Mouse (Mus musculus) CH12.LX (cell line): ENCODE measurements around the gene Ano1. TPM values are rescaled to one million over a fixed set of nuclear protein-coding genes. Genes with fewer than 3 reads are reported as not detected.

Experiments used
- DNase-seq: peaks from one replicate; pipeline ENCODE4 v3.0.0-alpha.2; 2013; ENCODE audit errors: extremely low read depth
- H3K27ac ChIP-seq: 2 replicates; pipeline ENCODE4 v1.5.1; 2012; ENCODE audit warnings: low read depth, mild to moderate bottlenecking, control low read depth, moderate library complexity; ENCODE audit not compliant: insufficient read depth
- H3K27me3 ChIP-seq: replicated peaks from 2 replicates; pipeline ENCODE3; 2012; ENCODE audit warnings: inconsistent platforms
- H3K36me3 ChIP-seq, 2 experiments: replicated peaks in 1 of 2; 2 replicates each; pipeline versions ENCODE3 to v1.6.1; 2012; ENCODE audit warnings: inconsistent platforms in 1 of 2, low read length in 1 of 2, mild to moderate bottlenecking in 1 of 2, mixed read lengths in 1 of 2, moderate library complexity in 1 of 2; ENCODE audit not compliant: control insufficient read depth in 1 of 2, insufficient read depth in 1 of 2
- H3K4me1 ChIP-seq, 2 experiments: 2 replicates each; pipeline ENCODE4 v1.6.1; 2012; ENCODE audit warnings: inconsistent platforms in 1 of 2, moderate library complexity in 1 of 2; ENCODE audit not compliant: insufficient read depth in 2 of 2, control insufficient read depth in 1 of 2
- H3K4me2 ChIP-seq: 2 replicates; pipeline ENCODE4 v1.6.1; 2012; ENCODE audit warnings: low read depth, mild to moderate bottlenecking, control low read depth; ENCODE audit not compliant: poor library complexity, insufficient read depth, severe bottlenecking
- H3K4me3 ChIP-seq, 3 experiments: fragments of 150-350 bp in 1 of 3; sonication (generic) in 1 of 3; replicated peaks in 1 of 3; 2 replicates each; pipeline versions ENCODE3 to v1.5.1; 2011 to 2012; ENCODE audit warnings: low read depth in 2 of 3, low read length in 2 of 3, mild to moderate bottlenecking in 2 of 3, moderate library complexity in 2 of 3, control low read depth in 1 of 3, improper control_type of control experiment in 1 of 3, inconsistent platforms in 1 of 3, mixed read lengths in 1 of 3; ENCODE audit not compliant: poor library complexity in 1 of 3
- H3K79me2 ChIP-seq: replicated peaks from 2 replicates; pipeline ENCODE4 v1.6.1; 2012; ENCODE audit warnings: mild to moderate bottlenecking, moderate library complexity; ENCODE audit not compliant: control insufficient read depth, poor library complexity, insufficient read depth, severe bottlenecking; ENCODE audit errors: extremely low read depth
- H3K9ac ChIP-seq: 2 replicates; pipeline ENCODE4 v1.6.1; 2012; ENCODE audit warnings: low read depth, mild to moderate bottlenecking, control low read depth, moderate library complexity; ENCODE audit not compliant: insufficient read depth
- H3K9me3 ChIP-seq: replicated peaks from 2 replicates; pipeline ENCODE3; 2012; ENCODE audit warnings: low read length, inconsistent platforms, mixed read lengths
- CHD1 ChIP-seq: IDR thresholded peaks from 2 replicates; pipeline ENCODE4 v1.6.1; 2012; ENCODE audit warnings: low read depth, low read length, improper control_type of control experiment, inconsistent platforms
- CHD2 ChIP-seq: IDR thresholded peaks from 2 replicates; pipeline ENCODE4 v1.6.1; 2011; ENCODE audit warnings: low read length, improper control_type of control experiment
- CTCF ChIP-seq, 2 experiments: IDR thresholded peaks in 1 of 2; conservative IDR thresholded peaks in 1 of 2; 2 replicates each; pipeline ENCODE4 v1.5.1; 2011 to 2012; ENCODE audit warnings: low read depth in 2 of 2, low read length in 2 of 2, improper control_type of control experiment in 1 of 2, inconsistent platforms in 1 of 2, mild to moderate bottlenecking in 1 of 2, moderate library complexity in 1 of 2
- EP300 ChIP-seq: IDR thresholded peaks from 2 replicates; pipeline ENCODE4 v1.6.1; 2011; ENCODE audit warnings: low read length, improper control_type of control experiment
- ETS1 ChIP-seq: conservative IDR thresholded peaks from 2 replicates; pipeline ENCODE4 v1.6.1; 2012; ENCODE audit warnings: low read depth, mild to moderate bottlenecking, inconsistent platforms, low read length, improper control_type of control experiment, moderate library complexity
- HCFC1 ChIP-seq: IDR thresholded peaks from 2 replicates; pipeline ENCODE4 v1.6.1; 2012; ENCODE audit warnings: low read depth, mild to moderate bottlenecking, inconsistent platforms, low read length, improper control_type of control experiment
- IRF4 ChIP-seq: IDR thresholded peaks from 2 replicates; pipeline ENCODE4 v1.6.1; 2014; ENCODE audit warnings: low read depth, mild to moderate bottlenecking, inconsistent platforms, low read length, improper control_type of control experiment
- JUN ChIP-seq: IDR thresholded peaks from 2 replicates; pipeline ENCODE4 v1.6.1; 2011; ENCODE audit warnings: low read depth, mild to moderate bottlenecking, low read length, improper control_type of control experiment, moderate library complexity; ENCODE audit not compliant: insufficient read depth
- KAT2A ChIP-seq: IDR thresholded peaks from 2 replicates; pipeline ENCODE4 v1.6.1; 2012; ENCODE audit warnings: low read length, improper control_type of control experiment, inconsistent platforms; ENCODE audit not compliant: insufficient replicate concordance
- MXI1 ChIP-seq: IDR thresholded peaks from 2 replicates; pipeline ENCODE4 v1.6.1; 2011; ENCODE audit warnings: mild to moderate bottlenecking, low read depth, low read length, improper control_type of control experiment
- POLR2AphosphoS2 ChIP-seq: IDR thresholded peaks from 2 replicates; pipeline ENCODE4 v1.6.1; 2011; ENCODE audit warnings: low read depth, low read length, improper control_type of control experiment
- RCOR1 ChIP-seq: conservative IDR thresholded peaks from 2 replicates; pipeline ENCODE4 v1.6.1; 2012; ENCODE audit warnings: low read depth, mild to moderate bottlenecking, inconsistent platforms, low read length, improper control_type of control experiment
- SIN3A ChIP-seq: IDR thresholded peaks from 2 replicates; pipeline ENCODE4 v1.6.1; 2012; ENCODE audit warnings: low read length, improper control_type of control experiment, inconsistent platforms
- SMC3 ChIP-seq: IDR thresholded peaks from 2 replicates; pipeline ENCODE4 v1.6.1; 2011; ENCODE audit warnings: low read depth, low read length, improper control_type of control experiment
- TBP ChIP-seq: conservative IDR thresholded peaks from 2 replicates; pipeline ENCODE4 v1.6.1; 2011; ENCODE audit warnings: low read depth, low read length, improper control_type of control experiment
- TCF12 ChIP-seq: IDR thresholded peaks from 2 replicates; pipeline ENCODE4 v1.6.1; 2014; ENCODE audit warnings: low read depth, mild to moderate bottlenecking, inconsistent platforms, low read length, improper control_type of control experiment
- USF1 ChIP-seq: IDR thresholded peaks from 2 replicates; pipeline ENCODE4 v1.6.1; 2014; ENCODE audit warnings: low read depth, mild to moderate bottlenecking, inconsistent platforms, low read length, improper control_type of control experiment
- USF2 ChIP-seq: conservative IDR thresholded peaks from 2 replicates; pipeline ENCODE4 v1.6.1; 2011; ENCODE audit warnings: low read depth, low read length, improper control_type of control experiment
- ZC3H11A ChIP-seq: IDR thresholded peaks from 2 replicates; pipeline ENCODE4 v1.6.1; 2012; ENCODE audit warnings: low read depth, mild to moderate bottlenecking, inconsistent platforms, low read length, improper control_type of control experiment
- ZKSCAN1 ChIP-seq: IDR thresholded peaks from 2 replicates; pipeline ENCODE4 v1.6.1; 2012; ENCODE audit warnings: low read depth, inconsistent platforms, low read length, improper control_type of control experiment, borderline replicate concordance
- ZNF384 ChIP-seq: IDR thresholded peaks from 2 replicates; pipeline ENCODE4 v1.6.1; 2012; ENCODE audit warnings: low read depth, low read length, improper control_type of control experiment, inconsistent platforms
- dilution Hi-C: fragments of 300-500 bp; cut with MboI; formaldehyde crosslinking; loops from 2 replicates; pipeline ENCODE4 v1.14.3; 2020; ENCODE audit warnings: low sequenced_read_pairs; ENCODE audit not compliant: extremely low pct_unique_long_range_greater_than_20kb, extremely low pct_ligation_motif_present
- in situ Hi-C: fragments of 300-500 bp; cut with MboI; formaldehyde crosslinking; loops from 3 replicates; pipeline ENCODE4 v1.14.3; 2019; ENCODE audit warnings: low sequenced_read_pairs, low pct_ligation_motif_present, low pct_unique_long_range_greater_than_20kb, mixed read lengths
- polyA plus RNA-seq: library from polyadenylated mRNA; unstranded; fragments of >175 nt; gene quantifications from 2 replicates; pipeline ENCODE4 v1.2.1, GENCODE M21; 2012; ENCODE audit warnings: low read depth; ENCODE audit not compliant: insufficient read length
- total RNA-seq, 2 experiments: library from RNA; depleted of rRNA; stranded (reverse); fragments of 300-350 nt in 1 of 2; fragments of >200 nt in 1 of 2; gene quantifications; 2 replicates each; pipeline ENCODE4 v1.2.3; 2012 to 2014

The Ano1 gene
- total and polyA plus RNA-seq, 3 experiments, result not detected

DNA sequence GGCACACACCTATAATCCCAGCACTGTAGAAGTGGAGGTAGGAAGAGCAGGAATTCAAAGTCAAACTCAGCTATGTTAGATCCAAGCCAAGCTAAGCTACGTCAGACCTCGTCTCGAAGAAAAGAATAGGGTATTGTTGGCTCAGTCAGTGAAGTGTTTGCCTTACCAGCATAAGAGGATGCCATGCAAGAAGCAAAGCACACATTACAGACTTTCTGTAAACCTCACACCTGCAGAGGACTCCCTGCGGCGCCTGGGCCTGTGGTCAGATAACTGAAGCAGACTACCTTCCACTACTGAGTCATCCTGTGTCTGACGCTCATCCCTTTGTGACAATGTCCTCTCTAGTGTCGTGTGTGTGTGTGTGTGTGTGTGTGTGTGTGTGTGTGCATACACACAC, 142.2 kb downstream of the Ano1 start:
- dilution Hi-C loops, result no loop called here
- Histone ChIP-seq H3K4me3 (no peak overlapping the region), H3K4me1 (no peaks in the 10 kb centered on the region), H3K4me2 (no peak overlapping the region), H3K36me3 (no peaks in the 10 kb centered on the region), H3K9me3 (no peaks in the 10 kb centered on the region), H3K27ac (no peak overlapping the region), H3K27me3 (peaks cover 89% of the 10 kb centered on the region), H3K79me2 (no peaks in the 10 kb centered on the region), H3K9ac (no peak overlapping the region)
- DNase-seq, result no peak
- in situ Hi-C loops, result no loop called here
- no peak for TF ChIP-seq ZC3H11A
- no peak for TF ChIP-seq SIN3A
- TF ChIP-seq TCF12, result no peak
- no peak for TF ChIP-seq CHD1
- TF ChIP-seq ETS1, result no peak
- no peak for TF ChIP-seq USF2
- no peak for TF ChIP-seq TBP
- no peak for TF ChIP-seq POLR2AphosphoS2
- no peak for TF ChIP-seq ZKSCAN1
- TF ChIP-seq KAT2A, result no peak
- no peak for TF ChIP-seq SMC3
- no peak for TF ChIP-seq IRF4
- no peak for TF ChIP-seq RCOR1
- no peak for TF ChIP-seq USF1
- TF ChIP-seq JUN, result no peak
- no peak for TF ChIP-seq CTCF (conservative IDR thresholded peaks at IDR 0.05 in 1 of 2, IDR thresholded peaks at IDR 0.05 in 1 of 2; ENCODE audit: low read depth in 2 of 2, low read length in 2 of 2)
- no peak for TF ChIP-seq MXI1
- no peak for TF ChIP-seq EP300
- no peak for TF ChIP-seq HCFC1

- Histone ChIP-seq H3K9me3 (no peaks in the 10 kb centered on the region), H3K27me3 (peaks cover 87% of the 10 kb centered on the region), H3K27ac (no peak overlapping the region), H3K4me2 (no peak overlapping the region), H3K9ac (no peak overlapping the region), H3K4me3 (no peak overlapping the region), H3K4me1 (no peaks in the 10 kb centered on the region), H3K79me2 (no peaks in the 10 kb centered on the region), H3K36me3 (no peaks in the 10 kb centered on the region)
- TF ChIP-seq CTCF (conservative IDR thresholded peaks at IDR 0.05 in 1 of 2, IDR thresholded peaks at IDR 0.05 in 1 of 2; ENCODE audit: low read depth in 2 of 2, low read length in 2 of 2) (peak in 1 of 2 experiments; percentile 19; a peak in 1 of 4 replicates), CHD2 (no peak), SMC3 (no peak), USF1 (no peak), ZNF384 (no peak)
- in situ Hi-C loops (no loop called here), dilution Hi-C loops (no loop called here)
- DNase-seq, result no peak
Measured at GRCm38 (mm10) chr7:144607862-144608261, 143.9 kb downstream of the Ano1 start.
